Mouse (Mus musculus) heart, adult 2 months (tissue): ENCODE data around the gene P3h2.

Experiments used
- CTCF ChIP-seq: fragments of 200-600 bp; IDR thresholded peaks from 2 replicates; pipeline ENCODE4 v1.8.1; 2022; ENCODE audit warnings: antibody characterized with exemption, mild to moderate bottlenecking, moderate library complexity
- EP300 ChIP-seq: fragments of 200-500 bp; IDR thresholded peaks from 2 replicates; pipeline ENCODE4 v1.6.1; 2011; ENCODE audit warnings: low read depth, low read length, control low read depth; ENCODE audit not compliant: insufficient read depth

DNA sequence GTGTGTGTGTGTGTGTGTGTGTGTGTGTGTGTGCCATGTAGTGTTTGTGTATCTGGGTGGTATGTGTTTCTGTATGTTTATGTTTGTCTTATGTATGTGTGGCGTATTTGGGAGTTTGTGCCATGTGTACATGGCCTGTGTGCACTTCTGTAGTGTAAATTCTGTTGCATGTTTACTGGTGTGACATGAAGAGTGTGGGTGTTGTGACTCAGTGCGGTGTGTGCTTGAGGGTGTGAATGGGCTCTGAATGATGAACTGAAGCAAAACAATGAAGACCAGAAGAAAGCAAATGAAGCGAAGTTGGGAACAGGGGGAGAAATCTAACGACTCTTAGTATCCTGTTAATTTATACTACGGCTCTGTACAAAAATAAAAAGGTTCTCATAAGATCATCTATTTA is 145.7 kb downstream of the P3h2 start:
- TF ChIP-seq CTCF (no peak), EP300 (no peak)
